Mouse (Mus musculus) Patski (cell line): ENCODE measurements around the gene Anp32a. TPM values are rescaled to one million over a fixed set of nuclear protein-coding genes. Genes with fewer than 3 reads are reported as not detected.

Experiments used
- ATAC-seq: fragments of 100-300 bp; one replicate; pipeline ENCODE4 v1.8.0; 2021
- CTCF ChIA-PET: fragments of 350-600 bp; sonication (Branson Sonifier 250); formaldehyde crosslinking; loops from one replicate; lab custom pipeline; 2022; ENCODE audit warnings: inconsistent platforms; lab: Charles Lee
- POLR2A ChIA-PET: fragments of 350-600 bp; sonication (Branson Sonifier 250); formaldehyde crosslinking; loops from one replicate; lab custom pipeline; 2022; ENCODE audit warnings: antibody characterized with exemption, inconsistent platforms; lab: Charles Lee
- DNase-seq: peaks from one replicate; pipeline ENCODE4 v3.0.0-alpha.2; 2011; ENCODE audit warnings: low read depth, low spot score
- H3K27me3 ChIP-seq: fragments of 371-371 bp; one replicate; pipeline ENCODE4 v1.5.1; 2021
- CTCF ChIP-seq: fragments of 100-300 bp; IDR thresholded peaks from one replicate; pipeline ENCODE4 v1.5.1; 2021
- in situ Hi-C: fragments of 300-500 bp; cut with MboI; formaldehyde crosslinking; loops from 3 replicates; pipeline ENCODE4 v1.11.1; 2018; ENCODE audit warnings: low pct_unique_long_range_greater_than_20kb, mixed read lengths
- polyA plus RNA-seq: library from polyadenylated mRNA; unstranded; gene quantifications from one replicate; pipeline ENCODE4 v1.2.3, GENCODE M21; 2021

Gene Anp32a
- polyA plus RNA-seq, 1 experiment from 2014 or later = 231 TPM

DNA sequence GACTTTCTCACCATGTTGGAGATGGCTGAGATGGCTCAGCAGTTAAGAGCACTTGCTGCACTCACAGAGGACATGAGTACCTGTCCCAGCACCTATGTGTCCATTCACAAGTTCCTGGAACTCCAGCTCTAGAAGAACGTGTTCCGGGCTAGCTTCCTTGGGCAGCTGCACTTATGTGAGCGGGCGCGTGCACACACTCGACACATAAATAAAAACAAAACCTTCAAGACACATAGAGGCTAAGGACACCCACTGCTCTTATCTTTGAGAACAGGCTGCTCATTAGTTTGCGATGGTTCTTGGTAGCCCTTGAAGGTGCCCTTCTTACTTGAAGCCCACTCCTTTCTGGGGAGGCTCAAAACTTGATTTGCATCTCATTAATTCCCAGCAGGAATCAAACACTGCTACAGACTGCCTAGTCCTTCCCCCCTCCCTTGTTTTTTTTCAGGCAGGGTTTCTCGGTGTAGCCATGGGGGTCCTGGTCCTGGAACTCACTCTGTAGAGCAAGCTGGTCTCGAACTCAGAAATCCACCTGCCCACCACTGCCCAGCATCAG lies 2.4 kb upstream of the Anp32a start:
- H3K27me3 ChIP-seq = no peaks in the 10 kb centered on the region
- in situ Hi-C loops = loop anchor here (5.0 kb wide), 1 partner anchor 41 kb away; no protein-coding TSS in a partner anchor
- ATAC-seq = no peak
- ChIA-PET POLR2A (no interaction called here), CTCF (interaction anchor here (1.3 kb wide), 1 partner anchor 12 kb away, joined by 3 read pairs; no protein-coding TSS in a partner anchor)
- DNase-seq = no peak
- TF ChIP-seq CTCF = no peak

DNA sequence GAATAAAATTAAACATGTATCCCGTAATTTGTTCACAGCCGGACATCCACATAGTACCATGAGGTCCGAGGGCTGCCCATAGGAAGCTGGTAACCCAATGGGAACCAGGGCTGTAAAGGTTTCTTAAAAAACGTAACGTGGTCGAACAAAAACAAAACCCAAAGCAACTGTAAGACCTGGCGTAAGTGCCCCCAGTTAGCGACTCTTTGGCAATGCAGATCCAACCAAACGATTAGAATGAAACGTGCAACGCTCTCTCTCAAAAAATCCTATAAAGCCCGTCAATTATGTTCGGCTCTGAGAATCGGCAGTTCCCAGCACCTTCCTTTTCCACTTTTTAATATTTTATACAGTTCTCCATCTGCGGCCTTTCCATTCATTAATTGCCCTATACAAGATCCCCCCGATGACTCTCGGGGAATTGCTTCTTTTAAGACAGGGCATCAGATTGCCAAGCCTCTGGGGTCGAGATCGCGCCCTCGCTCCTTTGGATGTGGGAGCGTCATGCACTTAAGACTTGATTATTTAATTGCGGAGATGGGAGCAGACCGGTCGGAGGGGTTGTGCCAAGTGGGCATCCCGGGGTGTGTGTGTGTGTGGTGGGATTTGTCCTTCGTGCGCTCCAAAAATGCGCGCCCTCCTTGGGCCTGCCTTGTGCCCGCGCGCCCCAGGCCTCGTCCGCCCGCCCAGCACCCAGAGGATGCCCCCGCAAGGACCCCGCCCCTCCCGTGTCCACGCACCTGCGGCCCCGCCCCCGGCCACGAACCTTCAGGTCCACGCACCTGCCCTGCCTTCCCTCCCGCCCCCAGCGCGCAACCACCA lies 581 bp upstream of the Anp32a start:
- H3K27me3 ChIP-seq = no peaks in the 10 kb centered on the region
- TF ChIP-seq CTCF = no peak
- ATAC-seq (no peak), DNase-seq (no peak)
- ChIA-PET CTCF (interaction anchor here (1.3 kb wide), 1 partner anchor 10 kb away, joined by 3 read pairs; no protein-coding TSS in a partner anchor), POLR2A (no interaction called here)
- in situ Hi-C loops = loop anchor here (10.0 kb wide), 1 partner anchor 114 kb away; no protein-coding TSS in a partner anchor

DNA sequence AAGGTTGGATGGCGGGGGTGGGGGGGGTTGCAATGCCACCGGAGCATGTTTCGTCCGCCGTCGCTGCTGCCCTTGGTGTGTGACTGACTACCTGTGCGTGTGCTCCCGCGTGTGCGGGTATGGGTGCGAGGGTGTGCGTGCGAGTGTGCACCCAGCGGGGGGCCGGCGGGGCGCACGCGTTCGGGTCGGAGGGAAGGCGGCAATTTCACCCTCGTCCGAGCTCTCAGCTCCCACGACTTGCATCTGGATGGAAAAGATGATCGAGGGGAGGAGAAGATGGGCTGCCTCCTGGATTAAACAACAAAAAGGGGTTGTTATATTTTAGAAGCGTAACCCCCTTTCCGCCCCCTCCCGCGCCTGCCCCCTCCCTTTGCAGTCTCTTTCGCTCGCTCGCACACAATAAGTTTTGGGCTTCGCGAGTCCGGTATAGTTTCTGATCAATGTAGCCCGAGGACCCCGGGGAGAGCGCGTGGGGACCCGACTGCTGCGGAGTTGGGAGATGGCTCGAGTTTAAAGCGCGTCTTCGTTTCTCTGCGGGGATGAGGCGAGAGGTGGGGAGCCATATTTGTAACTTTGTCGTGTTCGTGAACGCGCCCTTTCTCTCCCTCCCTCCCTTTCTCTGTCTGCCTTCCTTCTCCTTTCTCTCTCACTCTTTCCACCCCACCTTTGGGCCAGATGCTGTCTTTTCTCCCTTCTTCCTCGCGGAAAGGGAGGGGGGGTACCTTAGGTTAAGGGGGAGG lies 778 bp downstream of the Anp32a start:
- CTCF ChIA-PET = no interaction called here
- POLR2A ChIA-PET = interaction anchor here (0.6 kb wide), 1 partner anchor 59 kb away, joined by 4 read pairs; no protein-coding TSS in a partner anchor
- DNase-seq (no peak), ATAC-seq (no peak)
- TF ChIP-seq CTCF = no peak
- H3K27me3 ChIP-seq = no peaks in the 10 kb centered on the region
- in situ Hi-C loops = loop anchor here (10.0 kb wide), 1 partner anchor 113 kb away; no protein-coding TSS in a partner anchor

DNA sequence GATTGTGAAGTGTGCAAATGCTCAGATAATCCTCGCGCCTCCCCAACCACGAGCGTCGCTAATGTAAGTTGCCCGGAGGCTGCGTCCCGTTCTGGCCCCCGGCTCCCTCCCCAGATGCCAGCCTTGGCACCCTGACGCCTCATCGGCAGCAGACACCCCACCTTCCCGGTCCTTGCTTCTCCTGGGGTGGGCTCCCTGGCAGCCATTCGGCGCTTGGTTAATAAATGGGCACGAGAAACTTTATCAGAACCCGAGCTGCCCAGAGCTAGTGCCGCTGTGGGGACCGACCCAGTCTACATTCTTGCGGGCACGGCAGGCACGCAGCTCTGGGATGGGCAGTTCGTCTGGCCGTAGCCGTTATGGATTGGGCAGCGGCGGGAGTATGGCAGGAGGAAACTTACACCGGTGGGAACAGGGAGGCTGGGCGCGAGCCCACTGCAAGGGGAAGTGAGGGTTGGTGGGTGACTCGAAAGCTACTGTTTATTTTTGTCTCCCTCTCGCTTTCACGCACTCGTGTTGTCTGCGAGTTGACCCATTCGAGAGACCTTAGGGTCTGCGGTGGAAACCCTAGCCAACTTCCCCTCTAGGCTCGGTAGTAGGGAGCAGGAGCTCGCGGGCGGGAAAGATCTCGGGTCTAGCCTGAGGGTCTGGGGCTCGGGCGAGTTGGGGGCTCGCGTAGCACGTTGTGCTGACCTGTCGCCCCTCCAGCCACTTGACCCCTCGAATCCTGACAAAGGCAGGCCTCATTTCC lies 1.5 kb downstream of the Anp32a start:
- TF ChIP-seq CTCF = no peak
- CTCF ChIA-PET = interaction anchor here (1.1 kb wide), 1 partner anchor 29 kb away, joined by 3 read pairs; no protein-coding TSS in a partner anchor
- no peak for DNase-seq
- in situ Hi-C loops = loop anchor here (10.0 kb wide), 1 partner anchor 112 kb away; no protein-coding TSS in a partner anchor
- POLR2A ChIA-PET = interaction anchor here (0.6 to 1.0 kb wide), 5 partner anchors 20 to 467 kb away, joined by 3 to 7 read pairs (median 4); no protein-coding TSS in a partner anchor
- peak; percentile 23 for ATAC-seq
- H3K27me3 ChIP-seq = no peaks in the 10 kb centered on the region

DNA sequence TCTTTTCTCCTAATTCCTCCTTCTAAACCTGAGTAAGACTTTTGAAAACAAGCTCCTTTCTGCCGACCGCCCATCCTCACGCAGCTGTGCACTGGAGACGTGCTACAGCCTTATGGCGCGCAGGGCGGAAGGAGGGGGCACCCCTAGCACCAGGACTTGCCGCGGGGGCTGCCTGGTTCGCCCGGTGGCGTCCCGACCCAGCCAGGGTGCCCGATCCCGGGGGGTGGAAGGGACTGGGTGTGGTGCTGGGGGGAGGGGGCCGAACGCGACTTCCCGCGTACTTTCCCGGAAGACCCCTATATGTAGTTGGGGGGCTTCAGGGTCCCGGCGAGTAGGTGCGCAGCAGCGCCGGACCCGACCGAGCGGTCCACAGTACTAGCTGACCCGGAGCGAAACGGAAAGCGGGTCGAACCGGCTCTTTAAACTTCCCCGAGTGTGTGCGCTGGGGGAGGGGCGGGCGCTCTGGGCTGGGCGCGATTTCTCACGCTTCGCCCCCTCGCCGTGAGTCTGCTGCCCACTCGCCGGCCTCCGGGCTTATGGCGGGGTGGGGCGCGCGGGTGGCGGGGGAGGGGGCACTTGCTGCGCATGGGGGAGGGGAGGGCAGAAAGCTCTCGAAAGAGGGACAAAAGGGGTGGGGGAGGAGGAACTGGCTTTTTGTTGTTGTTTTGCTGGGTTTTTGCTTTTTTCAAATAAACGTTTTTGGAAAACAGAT lies 2.3 kb downstream of the Anp32a start:
- ChIA-PET POLR2A (interaction anchor here (0.6 to 1.3 kb wide), 5 partner anchors 19 to 466 kb away, joined by 3 to 7 read pairs (median 4); no protein-coding TSS in a partner anchor), CTCF (interaction anchor here (1.1 kb wide), 1 partner anchor 28 kb away, joined by 3 read pairs; no protein-coding TSS in a partner anchor)
- DNase-seq (no peak), ATAC-seq (no peak)
- TF ChIP-seq CTCF = no peak
- H3K27me3 ChIP-seq = no peaks in the 10 kb centered on the region
- in situ Hi-C loops = loop anchor here (10.0 kb wide), 1 partner anchor 111 kb away; no protein-coding TSS in a partner anchor

DNA sequence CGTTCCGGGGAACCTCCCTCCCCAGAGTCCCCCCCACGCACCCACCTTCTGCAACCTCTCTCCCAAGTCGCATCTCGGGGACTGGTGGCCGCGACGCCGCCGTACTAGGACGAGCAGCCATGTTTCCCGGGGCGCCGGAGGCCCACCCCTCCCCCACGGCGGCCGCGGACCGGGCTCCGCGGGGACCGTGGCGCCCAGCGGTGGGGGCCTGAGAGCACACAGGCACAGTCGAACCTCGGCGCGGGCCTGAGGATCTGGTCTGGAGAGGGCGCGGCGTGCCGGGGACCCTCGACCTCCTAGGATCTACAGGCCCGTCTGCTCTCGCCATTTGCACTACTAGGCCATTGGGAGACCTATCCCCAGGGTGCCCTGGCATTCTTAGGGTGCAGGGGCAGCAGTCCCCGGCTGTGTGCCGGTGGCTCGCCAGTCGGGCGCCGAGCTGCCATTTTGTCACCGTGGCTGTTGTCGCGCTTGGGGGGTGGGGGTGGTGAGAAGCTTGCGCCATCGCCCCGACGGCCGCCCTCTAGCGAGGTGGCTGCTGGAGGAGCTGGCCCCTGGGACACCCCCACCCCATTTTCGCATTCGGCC lies 2.9 kb downstream of the Anp32a start:
- peak; percentile 13 for ATAC-seq
- DNase-seq = no peak
- H3K27me3 ChIP-seq = no peaks in the 10 kb centered on the region
- in situ Hi-C loops = loop anchor here (10.0 kb wide), 1 partner anchor 111 kb away; no protein-coding TSS in a partner anchor
- ChIA-PET CTCF (no interaction called here), POLR2A (interaction anchor here (1.3 kb wide), 1 partner anchor 30 kb away, joined by 4 read pairs; no protein-coding TSS in a partner anchor)
- TF ChIP-seq CTCF = no peak

DNA sequence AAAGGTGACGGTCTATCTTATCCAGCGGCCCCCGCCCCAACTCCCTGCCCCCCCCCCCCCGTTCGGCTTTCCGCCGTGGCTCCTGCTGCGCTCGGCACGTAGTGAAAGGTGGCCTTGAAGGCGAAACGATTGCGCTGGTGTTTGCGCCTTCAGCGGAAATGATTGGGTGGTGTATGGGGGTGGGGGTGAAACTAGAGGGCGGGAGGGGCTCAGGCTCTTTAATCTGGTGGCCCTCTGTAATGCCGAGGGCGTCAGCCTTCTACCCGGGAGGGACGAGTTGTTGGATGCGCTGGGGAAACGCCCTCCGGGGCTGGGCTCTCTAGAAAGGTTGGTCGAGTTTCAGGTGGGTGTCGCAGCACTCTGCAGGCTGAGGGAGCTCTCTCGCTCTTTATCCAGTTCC lies 3.5 kb downstream of the Anp32a start:
- H3K27me3 ChIP-seq = no peaks in the 10 kb centered on the region
- ChIA-PET POLR2A (interaction anchor here (1.3 kb wide), 1 partner anchor 30 kb away, joined by 4 read pairs; no protein-coding TSS in a partner anchor), CTCF (no interaction called here)
- DNase-seq = no peak
- TF ChIP-seq CTCF = no peak
- no peak for ATAC-seq
- in situ Hi-C loops = loop anchor here (10.0 kb wide), 1 partner anchor 110 kb away; no protein-coding TSS in a partner anchor

DNA sequence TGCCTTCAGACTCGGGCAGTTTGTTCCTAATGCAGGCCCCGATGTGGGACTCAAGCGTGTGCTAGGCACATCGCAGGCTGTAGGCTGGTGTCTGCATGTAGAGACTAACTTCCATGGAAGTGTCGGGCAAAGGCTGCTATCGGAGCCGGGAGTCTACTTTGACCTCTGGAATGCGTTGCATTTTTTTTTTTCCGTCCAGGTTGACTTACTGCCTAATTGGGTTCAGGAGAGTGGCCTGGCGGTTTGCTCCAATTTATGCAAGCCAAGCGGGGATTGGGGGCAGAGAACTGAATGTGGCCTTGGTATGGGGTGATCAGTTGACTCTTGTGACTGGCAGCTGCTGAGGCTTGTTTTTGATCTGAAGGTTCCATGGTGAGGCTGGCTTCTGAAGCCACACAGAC lies 4.0 kb downstream of the Anp32a start:
- ChIA-PET CTCF (no interaction called here), POLR2A (no interaction called here)
- ATAC-seq (no peak), DNase-seq (no peak)
- H3K27me3 ChIP-seq = no peaks in the 10 kb centered on the region
- TF ChIP-seq CTCF = no peak
- in situ Hi-C loops = loop anchor here (10.0 kb wide), 1 partner anchor 110 kb away; no protein-coding TSS in a partner anchor
